Mouse (Mus musculus) ovary, postnatal 36 days (tissue): Measurements from ENCODE around the gene BC048671.

Experiments
- DNase-seq: peaks from one replicate; pipeline ENCODE4 v3.0.0; 2022; ENCODE audit warnings: low spot score, mixed read lengths

BC048671 gene

GRCm38 (mm10) chr6:90350011-90350410, 49.0 kb downstream of the BC048671 start:
- no peak for DNase-seq
